Mouse (Mus musculus) kidney, postnatal 10 days (tissue): ENCODE measurements around the gene Trafd1.
"Not testable (repeated sequence)": the region's sequence is repeated elsewhere in the genome, so short reads cannot be mapped to it uniquely, and the experiment has no call there.

ENCODE experiments used
- DNase-seq: peaks from one replicate; pipeline ENCODE4 v3.0.0; 2021; ENCODE audit warnings: mixed read lengths

Gene Trafd1

DNA sequence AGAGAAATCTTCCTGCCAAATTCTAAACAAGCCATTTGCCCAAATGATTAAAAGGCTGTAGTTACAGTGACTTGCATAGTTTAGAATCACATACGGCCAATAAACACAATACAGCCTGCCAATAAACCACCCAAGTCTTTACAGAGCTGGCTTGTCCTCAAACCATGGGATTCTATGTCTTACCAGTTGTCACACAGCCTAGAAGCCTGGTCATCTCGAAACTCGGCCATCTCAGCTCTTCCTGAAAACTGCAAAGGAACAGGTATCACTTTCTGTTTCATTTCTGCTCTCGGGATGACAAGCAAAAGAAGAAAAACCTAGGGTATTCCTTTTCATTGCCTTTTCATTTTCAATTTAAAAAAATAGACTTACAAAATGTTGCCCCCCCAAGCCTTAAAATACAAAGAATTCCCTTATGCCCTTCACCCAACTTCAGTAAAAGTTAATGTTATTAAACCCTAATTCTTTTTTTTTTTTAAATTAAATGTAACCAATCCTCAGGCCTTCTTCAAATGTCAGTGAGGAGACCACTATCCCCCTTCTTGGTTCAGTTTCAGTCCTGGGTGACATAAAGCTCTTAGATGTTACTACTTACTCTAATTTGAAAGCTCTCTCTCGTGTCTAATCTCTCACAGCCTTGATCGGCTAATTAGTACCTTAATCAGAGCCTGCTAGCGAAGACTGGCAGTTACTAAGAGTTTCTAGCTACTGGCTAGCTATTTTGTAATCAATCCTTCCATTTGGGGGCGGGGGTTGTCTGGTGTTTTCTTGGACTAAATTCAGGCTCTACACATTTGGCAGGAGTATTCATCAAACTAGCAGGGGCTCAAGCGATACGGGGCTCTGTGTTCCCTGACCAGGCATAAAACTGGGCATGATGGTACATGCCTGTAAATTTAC lies 1.3 kb downstream of the Trafd1 start:
- no peak for DNase-seq

DNA sequence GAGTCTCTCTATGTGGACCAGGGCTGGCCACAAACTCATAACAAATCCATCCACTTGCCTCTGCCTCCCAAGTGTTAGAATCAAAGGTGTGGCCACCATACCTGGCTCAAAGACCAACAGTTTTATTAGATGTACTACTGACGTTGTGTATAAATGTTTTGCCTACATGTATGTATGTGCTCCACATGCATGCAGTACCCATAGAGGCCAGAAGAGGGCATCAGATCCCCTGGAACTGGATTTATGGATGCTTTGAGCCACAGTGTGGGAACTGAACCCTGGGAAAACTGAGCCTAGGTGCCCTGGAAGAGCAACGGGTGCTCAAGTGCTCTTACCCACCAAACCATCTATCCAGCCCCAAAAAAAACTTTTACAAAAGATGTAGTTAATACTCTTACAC lies 4.7 kb downstream of the Trafd1 start:
- DNase-seq: no peak

DNA sequence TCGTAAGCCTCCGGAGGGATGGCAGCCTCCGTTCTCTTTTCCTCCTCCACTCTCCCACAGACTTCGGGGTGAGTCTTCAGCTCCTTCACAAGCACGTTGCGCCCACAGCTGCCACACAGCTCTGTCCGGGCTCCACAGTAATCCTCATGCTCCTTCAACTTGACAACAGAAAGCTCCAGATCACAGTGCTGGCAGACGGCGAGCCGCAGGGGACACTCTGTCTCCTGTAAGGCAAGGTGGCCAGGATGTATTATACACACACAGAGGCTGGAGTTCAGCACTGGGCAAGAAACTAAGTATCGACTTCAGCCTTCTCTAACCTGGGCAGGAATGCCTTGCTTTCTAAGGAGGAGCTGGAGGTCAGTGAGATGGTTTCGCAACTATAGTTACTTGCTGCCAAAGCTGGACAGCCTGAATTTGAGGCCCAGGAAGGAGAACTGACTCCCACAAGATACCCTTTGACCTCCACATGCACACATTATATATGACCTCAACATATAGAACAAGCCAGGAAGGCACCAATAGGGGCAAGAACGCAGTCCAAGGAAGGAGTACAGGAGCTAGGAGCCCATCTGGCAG lies 6.7 kb downstream of the Trafd1 start:
- DNase-seq: no peak

DNA sequence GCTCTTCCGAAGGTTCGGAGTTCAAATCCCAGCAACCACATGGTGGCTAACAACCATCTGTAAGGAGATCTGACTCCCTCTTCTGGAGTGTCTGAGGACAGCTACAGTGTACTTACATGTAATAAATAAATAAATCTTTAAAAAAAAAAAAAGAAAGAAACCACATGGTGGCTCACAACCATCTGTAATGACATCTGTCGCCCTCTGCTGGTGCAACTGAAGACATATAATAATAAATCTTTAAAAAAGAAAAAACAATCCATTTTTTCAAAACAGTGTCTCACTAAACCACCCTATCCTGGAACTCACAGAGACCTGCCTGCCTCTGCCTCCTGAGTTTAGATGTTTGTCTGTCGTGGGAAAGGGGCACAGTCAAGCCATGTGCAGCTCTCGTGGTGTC lies 8.5 kb downstream of the Trafd1 start:
- DNase-seq: peak; percentile 68

DNA sequence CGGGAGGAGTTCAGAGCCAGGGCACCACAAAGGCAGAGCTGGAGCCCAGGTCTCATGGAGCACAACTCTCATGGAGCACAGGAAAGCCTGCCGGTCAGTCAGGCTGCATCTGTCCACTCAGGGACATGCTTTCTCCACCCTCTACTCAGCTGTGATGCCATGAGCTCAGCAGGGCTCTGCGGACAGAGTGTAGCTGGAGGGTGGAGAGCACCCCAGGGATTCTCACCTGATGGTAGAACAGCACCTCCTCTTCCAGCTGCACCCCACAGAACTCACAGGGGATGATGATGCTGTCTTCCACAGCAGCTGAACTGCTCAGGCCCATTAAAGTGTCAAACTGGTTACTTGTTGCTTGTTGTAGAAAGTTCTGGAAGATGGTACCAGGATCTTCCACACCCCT lies 10.6 kb downstream of the Trafd1 start:
- DNase-seq: no peak

DNA sequence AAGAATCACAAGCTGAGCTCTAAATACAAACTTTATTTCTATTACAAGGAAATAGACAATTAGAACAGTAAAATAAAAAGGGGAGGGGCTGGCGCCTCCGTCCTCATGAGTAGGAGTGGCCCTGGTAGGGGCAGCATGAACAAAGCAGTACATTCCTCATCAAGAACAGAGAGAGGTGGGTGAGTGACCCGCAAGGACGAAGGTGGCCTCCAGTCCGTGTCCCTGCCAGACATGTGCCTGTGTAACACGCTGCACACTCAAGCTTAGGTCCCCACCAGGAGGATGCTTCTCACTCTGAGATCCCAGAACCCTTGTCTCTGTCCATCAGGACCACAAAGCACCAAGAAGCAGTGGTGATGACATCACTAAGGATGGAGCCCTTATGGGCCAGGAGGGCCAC lies 13.7 kb downstream of the Trafd1 start:
- no peak for DNase-seq

DNA sequence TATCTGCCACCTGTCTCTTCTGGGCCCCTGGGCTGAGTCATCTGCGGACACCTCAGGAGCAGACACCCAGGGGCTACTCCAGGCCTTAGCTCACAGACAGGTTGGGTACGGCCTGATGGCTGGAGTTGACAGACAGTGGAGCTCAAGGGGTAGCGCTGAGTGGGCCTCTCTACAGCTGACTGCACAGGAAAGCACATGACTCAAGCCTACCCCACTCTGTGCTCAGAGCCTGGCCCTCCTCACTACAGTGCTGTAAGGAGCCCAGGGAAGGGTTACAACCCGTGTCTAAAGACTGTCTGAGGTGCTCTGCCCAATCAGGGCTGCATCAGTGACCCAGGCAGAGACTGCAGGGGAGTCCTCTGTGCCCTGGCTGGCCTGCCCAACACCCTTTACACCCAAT lies 18.2 kb downstream of the Trafd1 start:
- DNase-seq: no peak

DNA sequence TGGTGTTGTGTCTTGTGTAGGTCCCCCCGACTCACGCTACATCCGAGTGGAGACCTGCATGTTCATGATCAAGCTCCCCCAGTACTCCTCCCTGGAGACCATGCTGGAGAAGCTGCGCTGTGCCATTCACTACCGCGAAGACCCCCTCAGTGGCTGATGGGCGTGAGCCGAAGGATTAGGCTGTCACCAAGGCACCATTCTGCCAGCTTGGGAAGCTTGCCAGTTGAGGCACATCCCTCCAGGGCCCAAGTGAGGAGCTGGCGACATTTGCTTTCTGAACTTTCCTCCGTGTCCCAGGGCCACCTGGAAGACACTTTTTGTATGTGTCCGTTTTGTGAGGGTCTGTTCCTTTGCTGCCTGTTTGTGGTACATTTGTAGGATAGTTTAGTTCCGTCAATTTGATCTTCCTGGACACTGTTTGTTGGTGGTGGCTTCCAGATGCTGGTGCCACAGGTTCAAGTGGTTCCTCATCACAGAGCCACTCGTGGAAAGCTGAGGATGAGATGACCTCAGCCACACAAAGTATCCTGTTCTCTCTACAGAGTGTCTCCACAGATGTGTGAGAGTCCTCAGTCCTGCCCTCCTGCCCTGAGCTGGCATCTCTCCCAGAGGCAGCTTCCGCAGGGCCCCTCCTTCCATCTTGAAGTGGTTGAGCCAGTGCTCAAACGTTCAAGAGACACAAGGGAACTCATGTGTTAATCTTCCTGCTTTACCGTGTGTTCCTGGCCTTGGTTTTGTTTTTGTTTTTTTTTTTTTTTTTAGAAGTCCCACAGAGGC lies 18.8 kb downstream of the Trafd1 start:
- DNase-seq: peak; percentile 40

DNA sequence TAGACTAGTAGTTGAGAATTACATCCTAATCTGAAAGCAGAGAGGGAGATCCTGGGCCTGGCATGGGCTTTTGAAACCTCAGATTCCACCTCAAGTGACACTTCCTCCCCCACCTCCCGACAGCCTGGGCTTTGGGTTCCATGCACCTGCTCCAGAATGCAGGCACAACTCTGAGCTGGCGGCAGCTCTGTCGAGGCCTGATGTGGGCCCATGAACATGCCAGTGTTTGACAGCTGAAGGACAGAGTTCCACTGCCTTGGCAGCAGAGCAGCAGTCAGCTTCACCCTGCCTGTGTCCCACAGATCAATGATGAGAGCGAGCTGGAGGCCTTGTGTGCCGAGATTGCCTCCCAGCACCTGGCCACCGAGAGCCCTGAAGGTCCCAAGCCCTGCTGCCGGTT lies 22.0 kb downstream of the Trafd1 start:
- DNase-seq: no peak

DNA sequence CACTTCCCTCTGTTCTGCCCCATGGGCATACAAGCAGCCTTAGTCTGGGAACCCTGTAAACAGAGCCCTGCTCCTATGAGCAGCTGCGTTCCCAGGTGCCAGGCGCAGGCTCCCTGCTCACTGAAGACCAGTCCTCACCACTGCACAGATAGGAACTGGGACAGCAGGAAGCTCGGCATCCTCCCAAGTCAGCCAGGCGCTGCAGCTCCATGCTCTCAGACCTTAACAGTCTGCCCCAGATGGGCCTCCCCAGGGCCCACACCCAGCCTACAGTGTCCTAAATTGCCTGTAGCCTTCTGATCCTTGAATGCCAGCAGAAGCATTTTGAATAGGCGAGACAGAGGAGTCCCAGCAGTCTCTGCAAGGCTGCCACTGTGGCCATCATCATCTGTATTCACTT lies 23.7 kb downstream of the Trafd1 start:
- no peak for DNase-seq

DNA sequence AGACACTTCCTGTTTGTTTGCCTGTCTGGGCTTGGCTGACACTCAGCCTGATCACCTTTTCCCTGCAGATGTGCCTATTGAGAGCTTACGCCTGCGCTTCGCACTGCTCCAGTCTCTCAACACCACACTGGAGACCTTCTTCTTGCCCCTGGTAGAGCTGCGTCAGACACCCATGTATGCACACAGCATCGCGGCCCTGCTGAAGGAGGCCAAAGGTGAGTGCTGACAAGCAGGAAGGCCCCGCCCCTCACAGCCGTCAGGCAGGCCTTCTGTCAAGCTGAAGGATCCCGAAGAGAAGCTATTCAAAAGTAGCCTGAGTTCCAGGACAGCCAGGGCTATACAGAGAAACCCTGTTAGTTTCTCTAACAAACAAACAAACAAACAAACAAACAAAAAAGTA lies 26.2 kb downstream of the Trafd1 start:
- no peak for DNase-seq

DNA sequence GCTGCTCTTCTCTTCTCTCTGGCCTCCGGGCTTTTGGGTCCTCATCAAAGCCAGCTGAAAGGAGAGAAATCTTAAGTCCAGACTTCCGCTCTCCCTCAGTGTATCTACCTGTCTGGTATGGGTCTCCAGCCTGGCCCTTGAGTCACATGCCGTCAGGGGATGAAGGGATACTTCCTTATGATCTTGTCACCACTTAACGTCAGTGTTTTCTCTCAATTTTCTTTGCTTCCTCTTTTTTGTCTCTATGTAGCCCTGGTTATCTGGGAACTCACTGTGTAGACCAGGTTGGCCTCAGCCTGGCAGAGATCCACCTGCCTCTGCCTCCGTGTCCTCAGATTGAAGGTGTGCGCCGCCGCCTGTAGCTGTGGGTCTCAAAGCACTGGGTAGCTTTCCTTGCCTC lies 41.4 kb downstream of the Trafd1 start:
- DNase-seq: no peak

DNA sequence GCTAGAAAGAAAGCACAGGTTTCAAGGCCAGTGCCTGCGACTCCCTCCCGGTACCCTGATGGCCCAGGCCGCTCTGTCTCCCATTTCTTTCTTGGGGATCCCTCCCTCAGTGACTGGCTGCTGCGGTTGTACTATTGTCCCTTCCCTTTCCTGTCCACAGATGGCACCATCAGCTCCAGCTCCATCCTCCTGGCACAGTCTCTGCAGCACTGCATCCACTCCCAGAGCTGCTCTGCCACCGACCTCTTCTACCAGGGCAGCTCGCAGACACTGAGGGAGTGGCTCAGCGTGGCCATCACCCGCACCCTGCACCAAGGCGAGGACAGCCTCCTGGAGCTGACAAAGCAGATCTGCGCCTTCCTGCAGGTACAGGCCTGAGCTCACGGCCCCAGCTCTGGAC lies 42.9 kb downstream of the Trafd1 start:
- DNase-seq: no peak

DNA sequence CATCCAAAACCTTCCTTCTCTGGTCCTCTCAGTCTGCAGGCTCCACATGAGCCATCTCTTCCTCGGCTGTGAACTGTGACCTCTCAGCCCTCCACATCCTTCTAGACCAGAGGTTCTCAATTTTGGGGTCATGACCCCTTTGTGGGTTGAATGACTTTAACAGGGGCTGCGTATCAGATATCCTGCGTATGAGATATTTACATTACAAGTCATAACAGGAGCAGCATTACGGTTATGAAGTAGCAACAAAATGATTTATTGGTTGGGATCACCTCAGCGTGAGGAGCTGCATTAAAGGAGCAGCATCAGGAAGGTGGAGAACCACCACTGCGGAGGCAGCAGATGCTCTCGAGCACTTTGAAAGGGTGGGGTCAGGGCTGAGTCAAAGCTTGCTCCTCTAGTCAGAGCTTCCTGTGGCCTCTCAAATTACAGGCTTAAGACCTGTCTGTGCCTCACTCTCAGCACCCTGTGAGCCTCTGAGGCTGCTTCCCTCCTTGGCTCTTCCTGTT lies 44.4 kb downstream of the Trafd1 start:
- DNase-seq: no peak

DNA sequence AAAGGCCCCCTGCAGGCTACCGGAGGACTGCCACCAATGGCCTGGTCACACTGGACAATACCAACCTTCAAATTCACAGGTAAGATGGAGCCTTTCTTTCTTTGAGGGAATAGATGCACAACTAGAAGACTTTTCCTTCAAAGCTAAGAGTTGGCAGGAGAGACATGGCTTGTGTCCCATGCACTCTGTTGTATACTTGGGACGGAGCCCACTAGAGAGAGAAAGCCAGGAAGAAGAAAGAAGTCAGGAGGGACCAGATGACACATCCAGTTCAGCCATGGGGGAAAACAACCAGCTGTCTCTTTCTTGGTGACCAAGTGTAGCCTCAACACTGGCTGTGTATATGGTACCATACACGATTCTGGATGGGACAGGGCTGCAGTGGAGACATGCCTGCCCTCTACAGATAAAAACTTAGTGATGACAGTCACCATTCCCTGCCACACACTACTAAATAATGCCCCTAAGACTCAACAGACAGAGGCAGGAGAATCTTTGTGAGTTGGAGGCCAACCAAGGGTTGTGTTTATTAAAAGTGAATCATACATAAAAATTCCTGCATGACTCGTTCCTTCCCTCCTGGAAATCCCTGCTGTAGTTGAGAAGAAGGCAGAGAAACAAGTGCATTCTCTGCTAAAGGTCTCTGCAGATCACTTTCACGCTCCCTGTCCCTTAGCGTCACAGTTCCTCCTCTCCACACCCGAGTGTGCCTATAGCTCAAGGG lies 45.8 kb downstream of the Trafd1 start:
- no peak for DNase-seq

DNA sequence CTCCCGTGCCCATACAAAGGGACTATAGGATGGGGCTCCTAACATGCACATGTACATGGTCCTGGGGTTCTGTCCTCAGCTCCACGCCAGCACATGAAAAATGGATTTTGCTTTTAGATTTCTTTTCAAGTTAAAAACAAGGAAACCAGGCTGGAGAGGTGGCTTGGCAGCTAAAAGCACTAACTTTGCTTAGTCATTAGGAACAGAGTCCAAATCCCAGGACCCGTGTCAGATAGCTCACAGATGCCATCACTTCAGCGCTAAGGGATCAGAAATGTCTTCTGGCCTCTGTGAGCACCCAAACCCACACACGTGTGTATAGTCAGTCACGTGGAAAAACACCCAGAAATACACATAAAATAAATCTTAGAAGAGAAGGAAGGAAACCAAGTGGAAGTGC lies 48.7 kb downstream of the Trafd1 start:
- DNase-seq: no peak

DNA sequence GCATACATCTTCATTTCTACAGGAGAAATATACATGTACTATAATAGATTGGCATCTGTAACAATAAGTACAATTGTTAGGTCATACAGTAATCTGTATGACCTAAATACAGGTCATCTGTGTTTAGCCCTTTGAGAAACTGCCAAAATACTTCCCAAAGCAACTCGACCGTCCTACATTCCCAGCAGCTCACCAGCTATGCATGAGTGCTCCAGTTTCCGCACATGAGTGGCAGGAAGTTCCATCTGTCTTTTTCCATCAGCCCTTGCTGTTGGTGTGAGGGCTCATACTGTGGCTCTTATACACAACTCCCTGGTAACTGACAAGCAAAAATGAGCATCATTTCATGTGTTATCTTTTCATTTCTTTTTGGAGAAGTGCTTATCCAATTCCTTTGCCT lies 49.4 kb downstream of the Trafd1 start:
- no peak for DNase-seq

DNA sequence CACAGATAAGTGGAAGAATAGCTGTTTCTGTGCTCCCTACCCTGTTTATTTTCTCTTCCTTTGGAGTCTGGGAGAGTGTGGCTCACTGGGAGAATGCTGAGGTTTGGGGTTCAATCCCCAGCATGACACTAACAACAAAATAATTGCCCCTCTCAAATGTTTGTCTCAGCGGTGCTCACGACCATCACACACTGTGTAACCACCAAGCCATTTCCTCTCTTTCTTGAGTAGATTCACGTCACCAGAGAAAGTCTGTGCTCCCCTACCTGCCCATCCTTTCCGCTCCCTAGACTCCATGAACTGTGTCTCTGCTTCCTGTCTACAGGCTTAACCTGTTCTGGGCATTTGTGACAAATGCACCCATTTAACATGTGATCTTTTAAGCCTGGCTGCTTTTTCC lies 50.0 kb downstream of the Trafd1 start:
- DNase-seq: no peak

DNA sequence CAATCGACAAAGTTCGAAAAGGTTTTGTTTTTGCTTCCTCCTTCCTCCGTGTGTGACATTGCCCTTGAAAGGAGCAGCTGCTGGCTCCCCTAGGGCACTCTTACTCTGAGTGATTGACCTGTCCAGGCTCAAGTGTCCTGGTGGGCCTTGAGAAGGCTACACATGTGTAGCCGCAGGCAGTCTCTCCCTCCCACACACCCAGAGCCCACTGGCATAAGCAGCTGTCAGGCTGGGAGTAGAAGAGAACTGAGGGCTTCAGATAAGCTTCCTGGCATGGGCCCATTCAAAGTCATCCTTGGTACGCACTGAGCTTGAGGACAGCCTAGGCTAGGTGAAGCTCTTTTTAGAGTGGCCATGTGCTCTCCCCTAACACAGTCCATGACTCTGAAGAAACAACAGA lies 51.0 kb downstream of the Trafd1 start:
- DNase-seq: no peak

DNA sequence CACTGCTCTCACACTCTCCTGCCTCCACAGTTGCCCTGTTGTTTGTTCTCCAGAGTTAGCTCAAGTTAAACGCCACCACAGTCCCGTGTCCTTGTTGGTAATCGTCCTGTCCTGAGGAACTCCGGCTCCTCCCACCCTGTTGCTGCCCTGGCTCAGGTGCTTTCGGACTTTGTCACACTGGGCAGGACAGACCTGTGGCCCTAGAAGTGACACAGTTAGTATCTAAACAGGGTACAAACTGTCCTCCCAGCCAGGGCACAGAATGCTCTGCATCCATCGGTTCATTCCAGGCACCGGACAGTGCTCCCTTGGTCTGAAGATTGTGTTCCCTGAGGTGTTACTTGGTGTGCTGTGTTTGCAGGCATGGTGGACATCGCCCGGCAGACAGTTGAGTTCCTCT lies 51.5 kb downstream of the Trafd1 start:
- DNase-seq: no peak

DNA sequence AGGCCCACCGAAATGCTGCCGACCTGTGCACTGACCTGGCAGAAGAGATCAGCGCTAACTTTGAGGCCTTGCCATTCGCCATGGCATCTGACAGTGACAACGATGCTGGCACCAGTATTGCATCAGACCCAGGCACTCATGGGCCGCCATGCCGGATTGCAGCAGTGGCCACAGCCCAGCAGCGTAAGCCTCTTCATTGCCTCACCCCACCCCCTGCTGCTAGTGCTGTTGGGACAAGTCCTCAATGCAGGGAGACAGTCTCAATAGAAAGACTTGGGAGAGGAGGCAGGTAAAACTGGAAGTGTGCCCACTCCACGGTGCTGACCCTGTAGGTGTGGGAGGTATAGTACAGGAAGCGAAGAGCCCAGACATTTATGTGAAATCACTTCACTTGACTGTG lies 53.7 kb downstream of the Trafd1 start:
- DNase-seq: no peak

DNA sequence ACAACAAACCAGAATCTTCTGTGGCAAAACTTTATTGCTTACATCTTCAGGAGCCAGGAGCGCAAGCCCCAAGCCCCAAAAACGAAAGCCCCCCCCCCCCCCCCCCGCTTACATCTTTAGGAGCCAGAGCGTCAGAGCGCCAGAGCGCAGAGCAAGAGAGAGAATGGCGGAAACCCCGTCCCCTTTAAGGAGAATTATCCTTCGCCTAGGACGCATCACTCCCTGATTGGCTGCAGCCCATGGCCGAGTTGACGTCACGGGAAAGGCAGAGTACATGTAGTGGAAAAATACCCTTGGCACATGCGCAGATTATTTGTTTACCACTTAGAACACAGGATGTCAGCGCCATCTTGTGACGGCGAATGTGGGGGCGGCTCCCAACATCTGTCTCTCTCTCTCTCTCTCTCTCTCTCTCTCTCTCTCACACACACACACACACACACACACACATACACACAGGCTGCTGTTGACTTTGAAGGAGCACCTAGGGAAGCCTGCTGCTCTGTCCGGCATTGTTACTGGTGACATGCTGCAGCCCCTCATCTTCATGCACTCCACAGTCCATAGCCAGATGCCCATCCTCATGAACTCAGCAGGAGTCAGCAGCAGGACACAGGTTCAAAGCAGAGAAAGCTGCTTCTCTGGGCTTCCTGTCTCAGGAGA lies 55.1 kb downstream of the Trafd1 start:
- not testable (repeated sequence) for DNase-seq
